Mouse (Mus musculus) right cerebral cortex, postnatal 36 days (tissue): ENCODE data around the gene Pkp1.
A peak's percentile ranks its signal among the peaks of the same experiment; 100 is the strongest.

Source experiments
- DNase-seq, 2 experiments: peaks; one replicate each; pipeline ENCODE4 v3.0.0; 2022; ENCODE audit warnings: low spot score in 2 of 2, mixed read lengths in 1 of 2

The Pkp1 gene

GRCm38 (mm10) chr1:135918644-135919407, at the start of gene Pkp1:
Pkp1 (minus strand) TSS chr1:135919207.
- DNase-seq: no peak

GRCm38 (mm10) chr1:135967739-135968138, 48.7 kb upstream of the Pkp1 start:
- DNase-seq: no peak

- peak in 1 of 2 experiments; percentile 17 for DNase-seq
Measured at GRCm38 (mm10) chr1:135964561-135964960, 45.6 kb upstream of the Pkp1 start.

GRCm38 (mm10) chr1:135963177-135963576, 44.2 kb upstream of the Pkp1 start:
- no peak for DNase-seq

- no peak for DNase-seq
Measured at GRCm38 (mm10) chr1:135958483-135958882, 39.5 kb upstream of the Pkp1 start.

GRCm38 (mm10) chr1:135948871-135949270, 29.9 kb upstream of the Pkp1 start:
- no peak for DNase-seq

- DNase-seq: peak; percentile 28 to 32
Measured at GRCm38 (mm10) chr1:135946247-135946646, 27.2 kb upstream of the Pkp1 start.

GRCm38 (mm10) chr1:135945711-135946110, 26.7 kb upstream of the Pkp1 start:
- DNase-seq: no peak

- peak; percentile 72 to 77 for DNase-seq
Measured at GRCm38 (mm10) chr1:135944526-135945259, 25.7 kb upstream of the Pkp1 start.

GRCm38 (mm10) chr1:135943713-135944112, 24.7 kb upstream of the Pkp1 start:
- no peak for DNase-seq

- no peak for DNase-seq
Measured at GRCm38 (mm10) chr1:135942116-135942515, 23.1 kb upstream of the Pkp1 start.

- no peak for DNase-seq
Measured at GRCm38 (mm10) chr1:135941259-135942006, 22.4 kb upstream of the Pkp1 start.

GRCm38 (mm10) chr1:135936091-135936490, 17.1 kb upstream of the Pkp1 start:
- no peak for DNase-seq

- no peak for DNase-seq
Measured at GRCm38 (mm10) chr1:135933704-135934293, 14.8 kb upstream of the Pkp1 start.

GRCm38 (mm10) chr1:135929876-135930275, 10.9 kb upstream of the Pkp1 start:
- peak in 1 of 2 experiments; percentile 18 for DNase-seq

- DNase-seq: no peak
Measured at GRCm38 (mm10) chr1:135925848-135926247, 6.8 kb upstream of the Pkp1 start.

GRCm38 (mm10) chr1:135924377-135924994, 5.5 kb upstream of the Pkp1 start:
- no peak for DNase-seq

- no peak for DNase-seq
Measured at GRCm38 (mm10) chr1:135923229-135923628, 4.2 kb upstream of the Pkp1 start.

- no peak for DNase-seq
Measured at GRCm38 (mm10) chr1:135917206-135917605, 1.8 kb downstream of the Pkp1 start.

GRCm38 (mm10) chr1:135916486-135917058, 2.4 kb downstream of the Pkp1 start:
- no peak for DNase-seq

- DNase-seq: no peak
Measured at GRCm38 (mm10) chr1:135913657-135914056, 5.3 kb downstream of the Pkp1 start.
